Mouse (Mus musculus): Measurements from ENCODE around the gene Abcb9.

Gene Abcb9

DNA sequence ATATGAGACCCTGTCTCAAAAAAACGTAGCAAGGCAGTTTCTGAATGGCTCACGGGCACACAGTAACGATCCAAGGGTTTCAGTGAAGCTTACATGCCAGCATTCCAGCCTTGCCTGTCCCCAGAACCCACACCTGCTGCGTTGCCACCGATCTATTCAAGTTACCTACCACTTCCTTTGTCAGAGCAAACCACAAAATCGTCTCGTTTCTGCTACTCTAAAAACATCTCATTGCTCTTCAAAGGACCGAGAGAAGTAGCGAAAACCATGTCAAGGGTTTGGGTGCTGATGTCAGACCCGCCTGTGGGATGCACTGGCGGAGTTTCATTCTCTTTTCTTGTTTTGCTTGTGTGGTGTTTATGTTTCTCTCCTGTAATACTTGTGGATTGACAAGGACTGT lies 61.1 kb downstream of the Abcb9 start:
- no peak for DNase-seq (ENCODE audit: extremely low spot score, low read depth, low spot score)

DNA sequence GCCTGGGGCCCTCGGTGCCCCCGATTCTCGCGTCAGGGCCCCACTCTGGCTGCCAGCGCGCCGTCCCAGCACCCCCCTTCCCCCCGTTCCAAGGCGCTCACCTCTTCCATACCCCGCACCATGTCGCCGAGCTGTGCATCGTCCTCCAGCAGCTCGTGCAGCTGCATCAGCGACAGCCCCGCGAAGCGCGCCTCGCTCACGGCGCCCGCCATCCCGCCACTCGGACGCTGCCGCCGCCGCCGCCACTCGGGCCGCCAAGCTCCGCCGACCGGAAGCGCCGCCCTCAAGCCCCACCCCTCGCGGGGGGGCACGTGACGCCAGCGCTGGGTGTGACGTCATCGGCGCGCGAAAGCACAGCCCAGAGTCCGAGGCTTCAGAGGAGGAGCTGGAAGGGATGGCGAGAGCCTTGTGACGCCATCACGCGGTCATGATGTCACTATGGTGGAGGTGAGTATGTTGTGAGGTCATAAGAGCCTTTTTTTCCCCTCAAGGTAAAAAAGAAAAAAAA lies 63.5 kb downstream of the Abcb9 start, which contains the start of gene Vps37b:
Gene Vps37b (minus strand): TSS at position 270 of the 508 bp plus-strand sequence.
- DNase-seq (ENCODE audit: extremely low spot score, low read depth, low spot score): peak; percentile 88

DNA sequence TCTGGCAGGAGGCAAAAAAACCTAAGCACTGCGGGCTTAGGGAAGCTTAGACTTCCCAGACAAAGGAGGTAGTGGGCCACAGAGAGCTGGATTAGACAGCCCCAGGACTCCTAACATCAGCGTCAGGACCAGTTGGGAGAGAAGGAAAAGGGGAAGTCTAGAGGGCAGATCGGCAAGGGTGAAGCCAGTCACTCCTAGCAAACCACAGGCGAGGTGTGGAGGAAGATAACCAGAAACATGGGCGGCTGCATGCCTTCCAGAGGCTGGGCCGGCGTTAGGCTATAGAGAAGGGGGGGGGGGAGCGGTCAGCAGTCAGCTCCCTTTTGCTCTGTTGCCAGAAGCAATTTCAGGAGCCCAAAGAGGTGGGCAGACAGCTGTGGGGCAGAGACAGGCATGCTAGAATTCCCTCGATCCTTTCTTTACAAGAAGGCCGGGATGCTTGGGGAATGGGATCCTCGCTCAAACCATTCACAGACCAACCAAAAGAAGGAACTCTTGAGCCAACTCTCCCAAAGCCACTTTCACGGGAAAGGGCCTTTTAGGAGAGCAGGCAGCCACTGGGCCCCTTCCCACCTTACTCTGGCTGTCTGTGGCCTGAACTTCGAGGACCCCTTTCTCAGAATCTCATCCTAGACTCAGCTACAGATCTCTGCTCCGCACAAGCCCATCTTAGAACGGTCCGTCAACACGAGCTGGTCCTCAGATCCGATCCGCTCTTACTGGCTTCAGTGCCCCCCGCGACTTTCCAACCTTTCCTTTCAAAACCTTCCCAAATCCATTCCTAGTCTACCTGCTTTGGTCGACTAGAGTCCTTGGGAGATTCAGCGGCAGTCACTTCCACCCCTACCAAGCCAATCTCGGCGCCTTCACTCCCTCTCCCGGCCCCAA lies 64.3 kb downstream of the Abcb9 start:
- DNase-seq (ENCODE audit: extremely low spot score, low read depth, low spot score): no peak

DNA sequence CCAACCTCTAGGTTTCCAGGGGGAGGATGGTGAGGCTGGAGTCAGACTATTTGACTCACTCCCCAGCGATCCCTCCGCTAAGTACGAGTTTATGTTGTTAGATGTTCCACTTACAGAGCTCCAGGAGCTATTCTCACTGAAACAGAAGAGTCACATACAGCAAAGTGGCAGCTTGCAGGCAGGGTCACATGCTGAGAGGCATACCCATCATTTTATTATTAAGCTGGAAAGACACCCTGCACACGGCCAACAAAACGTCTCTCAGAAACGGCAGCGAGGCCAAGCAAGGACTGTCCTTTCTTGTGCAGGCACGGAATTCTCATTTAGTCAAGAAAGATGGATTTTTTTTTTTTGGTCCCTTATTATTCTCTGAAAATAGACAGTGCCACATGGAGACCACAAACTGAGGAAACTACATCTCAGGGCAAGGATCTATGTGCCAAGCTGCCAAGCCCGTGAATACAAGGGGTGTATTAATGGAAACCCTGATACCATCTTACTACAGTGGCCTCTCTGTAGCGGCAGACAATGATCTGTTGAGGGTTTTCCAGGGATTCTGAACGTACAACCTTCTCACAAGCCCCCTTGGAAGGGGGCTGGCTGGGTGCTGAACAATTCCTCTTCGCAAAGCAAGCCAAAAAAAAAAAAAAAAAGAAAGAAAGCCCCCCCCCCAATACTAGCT lies 65.1 kb downstream of the Abcb9 start:
- DNase-seq (ENCODE audit: extremely low spot score, low read depth, low spot score): no peak

DNA sequence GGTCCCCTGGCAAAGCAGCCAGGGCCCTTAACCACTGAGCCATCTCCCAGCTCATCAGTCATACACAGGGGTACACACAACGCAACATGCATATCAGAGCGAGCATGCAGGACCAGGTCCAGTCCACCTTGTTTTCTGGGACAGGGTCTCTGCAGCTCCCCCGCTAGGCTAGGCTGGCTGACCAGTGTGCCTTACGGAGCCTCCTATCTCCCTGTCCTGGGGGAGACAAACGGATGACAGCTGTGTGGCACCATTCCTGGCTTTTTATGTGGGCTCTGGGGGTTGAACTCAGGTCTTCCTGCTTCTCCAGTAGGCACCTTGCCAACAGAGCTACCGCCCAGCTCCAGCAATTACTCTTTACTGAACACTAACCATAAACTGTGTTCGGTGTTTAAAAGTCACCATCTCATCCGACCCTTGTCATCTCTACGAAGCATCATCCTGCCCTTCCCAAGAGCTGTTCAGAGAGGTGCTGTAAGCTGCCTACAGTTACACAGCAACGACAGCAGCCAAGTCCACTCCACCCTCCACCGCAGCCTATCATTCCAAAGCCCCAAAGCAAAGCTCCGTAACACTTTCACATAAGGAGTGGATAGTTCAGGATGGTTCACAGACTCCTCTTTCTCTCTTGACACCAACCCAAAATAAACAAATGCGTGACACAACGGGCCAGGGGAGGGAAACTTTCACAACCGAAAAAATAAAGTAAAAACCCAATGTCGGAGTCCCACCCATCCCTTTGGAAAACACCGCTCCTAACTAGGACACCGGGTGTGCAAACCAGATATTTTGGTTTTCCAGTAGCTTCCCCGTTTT lies 66.2 kb downstream of the Abcb9 start:
- DNase-seq (ENCODE audit: extremely low spot score, low read depth, low spot score): no peak

DNA sequence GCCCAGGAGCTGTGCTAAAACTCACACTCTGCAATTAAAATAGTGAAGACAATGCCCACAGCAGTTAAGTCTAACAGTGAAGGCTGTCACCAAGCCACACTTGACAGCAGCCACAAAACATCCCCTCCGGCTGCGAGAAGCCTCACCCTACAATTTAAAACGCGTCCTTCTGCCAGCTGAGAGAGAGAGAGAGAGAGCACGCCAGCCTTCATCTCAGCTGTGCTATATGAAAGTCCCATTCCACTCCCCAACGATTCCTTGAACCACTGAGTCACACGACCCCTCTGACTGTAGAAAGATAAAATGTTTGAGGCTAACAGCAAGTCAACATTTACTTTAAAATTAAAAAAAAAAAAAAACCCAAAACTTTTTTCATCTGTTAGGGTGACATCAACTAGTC lies 66.9 kb downstream of the Abcb9 start:
- no peak for DNase-seq (ENCODE audit: extremely low spot score, low read depth, low spot score)

DNA sequence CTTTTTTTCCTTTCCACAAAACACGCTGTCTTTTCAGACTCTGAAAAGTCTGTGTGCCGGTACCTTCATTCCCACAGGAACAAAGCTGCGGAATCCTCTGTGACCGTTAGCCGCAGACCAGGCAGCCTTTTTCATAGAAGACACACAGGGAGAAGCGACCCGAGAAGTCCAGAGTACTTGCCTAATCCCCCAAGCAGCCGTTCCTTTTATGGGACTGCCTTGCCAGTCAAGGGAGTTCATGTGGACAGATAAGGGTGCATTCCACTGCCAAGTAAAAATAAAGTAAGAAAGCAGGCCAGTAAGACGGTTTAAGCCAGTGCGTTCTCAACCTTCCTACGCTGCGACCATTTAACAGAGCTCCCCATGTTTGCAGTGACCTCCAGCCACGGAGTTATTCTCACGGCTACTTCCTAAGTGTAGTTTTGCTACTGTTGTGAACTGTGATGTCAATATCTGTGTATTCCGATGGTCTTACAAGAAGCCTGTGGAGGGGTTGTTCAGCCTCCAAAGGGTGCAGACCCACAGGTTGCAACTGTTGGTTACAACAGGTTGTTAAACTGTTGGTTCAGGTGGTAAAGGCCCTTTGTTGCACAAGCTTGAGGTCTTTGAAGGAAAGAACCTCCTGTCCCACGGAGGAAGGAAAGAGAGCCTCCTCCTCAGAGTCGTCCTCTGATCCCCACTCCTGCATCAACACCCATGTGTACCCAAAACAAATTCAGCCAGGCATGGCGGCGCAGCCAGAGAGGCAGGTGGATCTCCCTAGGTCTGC lies 67.7 kb downstream of the Abcb9 start:
- no peak for DNase-seq (ENCODE audit: extremely low spot score, low read depth, low spot score)

DNA sequence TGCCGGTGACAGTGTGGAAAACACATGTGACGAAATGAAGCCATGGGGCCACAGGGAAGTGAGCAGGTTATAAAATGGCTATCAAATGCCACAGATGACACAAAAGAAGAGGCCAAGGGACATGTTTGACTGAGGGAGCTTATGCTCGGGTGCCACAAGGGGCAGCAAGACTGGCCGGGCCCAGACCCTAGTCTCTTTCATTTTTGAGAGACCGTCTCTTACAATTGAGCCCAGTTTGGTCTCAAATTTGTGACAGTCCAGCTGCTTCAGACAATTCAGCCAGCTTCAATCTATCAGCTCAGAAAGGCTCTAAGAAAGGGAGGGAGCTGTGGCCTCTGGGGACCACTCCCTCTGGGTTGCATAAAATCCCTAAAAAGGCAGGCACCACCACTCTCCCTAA lies 69.0 kb downstream of the Abcb9 start:
- DNase-seq (ENCODE audit: extremely low spot score, low read depth, low spot score): no peak

DNA sequence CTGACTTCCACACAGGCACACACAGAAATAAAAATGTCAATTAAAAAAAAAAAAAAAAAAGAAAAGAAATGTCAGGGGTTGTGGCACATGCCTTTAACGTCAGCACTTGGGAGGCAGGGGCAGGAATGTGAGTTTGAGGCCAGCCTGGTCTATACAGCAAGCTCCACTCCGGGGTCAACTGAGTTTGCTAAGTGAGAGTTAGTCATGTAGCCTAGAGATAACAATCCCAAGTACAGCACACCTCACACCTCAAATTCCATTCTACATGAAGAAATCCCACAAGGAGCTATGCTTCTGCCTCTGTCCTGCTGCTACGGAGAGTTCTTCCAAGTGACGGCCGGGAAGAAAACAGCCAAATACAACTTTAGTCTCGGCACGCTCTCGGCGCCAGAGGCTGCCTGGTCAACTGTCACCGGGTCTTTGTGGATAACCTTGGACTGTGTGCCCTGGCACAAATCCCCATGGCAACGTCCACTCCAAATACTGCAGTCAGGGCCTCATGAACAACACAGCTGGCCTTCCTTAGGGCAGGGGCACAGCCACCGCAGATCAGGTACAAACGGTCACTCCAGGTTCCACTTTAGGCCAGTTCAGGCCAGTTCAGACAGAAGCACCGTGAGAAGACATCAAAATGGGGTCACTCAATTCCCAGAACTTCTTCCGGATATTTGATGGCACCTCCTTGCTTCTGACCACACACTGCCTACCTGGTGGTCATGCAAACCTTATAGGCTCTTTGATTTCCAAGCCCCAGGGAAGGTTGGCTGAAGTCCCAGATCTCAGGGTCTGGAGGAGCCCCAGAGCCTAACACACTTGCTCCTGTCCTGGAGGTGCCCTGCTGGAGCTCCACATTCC lies 69.8 kb downstream of the Abcb9 start:
- DNase-seq (ENCODE audit: extremely low spot score, low read depth, low spot score): no peak

DNA sequence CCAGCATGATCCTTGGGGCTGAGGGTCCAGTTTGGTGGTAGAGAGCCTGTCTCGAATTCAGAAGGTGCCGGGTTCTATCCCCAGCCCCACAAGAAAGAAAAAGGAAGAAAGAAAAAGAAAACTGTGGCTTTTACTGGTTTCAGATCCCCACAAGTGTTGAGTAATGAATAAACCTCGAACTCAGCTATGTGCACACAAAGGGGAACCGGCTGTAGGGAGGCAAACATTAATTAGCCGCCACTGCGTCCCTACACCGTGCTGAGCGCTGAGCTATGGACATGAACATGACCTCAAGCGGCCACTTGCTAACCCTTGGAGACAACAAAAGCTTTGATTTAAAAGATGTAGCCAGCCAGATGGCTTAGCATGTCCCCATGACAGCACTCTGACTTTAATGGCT lies 70.5 kb downstream of the Abcb9 start:
- no peak for DNase-seq (ENCODE audit: extremely low spot score, low read depth, low spot score)

DNA sequence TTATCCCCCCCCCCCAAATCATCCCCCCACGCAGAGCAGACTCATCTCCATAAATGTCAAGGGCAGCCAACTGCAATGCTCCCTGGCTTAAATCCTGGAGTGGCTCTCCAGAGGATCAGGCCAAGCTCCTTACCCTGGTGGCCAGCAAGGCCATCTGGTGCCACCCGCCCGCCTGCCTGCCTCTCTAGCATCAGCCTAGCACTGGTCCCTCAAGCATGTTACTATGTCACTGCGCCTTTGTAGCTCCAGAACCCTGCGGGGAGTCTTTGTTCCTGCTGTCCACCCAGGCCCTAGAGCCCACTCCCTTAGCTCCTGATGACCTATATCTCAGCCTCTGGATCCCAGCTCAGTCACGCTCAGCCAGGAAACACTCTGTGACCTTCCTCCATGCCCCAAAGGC lies 70.9 kb downstream of the Abcb9 start:
- no peak for DNase-seq (ENCODE audit: extremely low spot score, low read depth, low spot score)

DNA sequence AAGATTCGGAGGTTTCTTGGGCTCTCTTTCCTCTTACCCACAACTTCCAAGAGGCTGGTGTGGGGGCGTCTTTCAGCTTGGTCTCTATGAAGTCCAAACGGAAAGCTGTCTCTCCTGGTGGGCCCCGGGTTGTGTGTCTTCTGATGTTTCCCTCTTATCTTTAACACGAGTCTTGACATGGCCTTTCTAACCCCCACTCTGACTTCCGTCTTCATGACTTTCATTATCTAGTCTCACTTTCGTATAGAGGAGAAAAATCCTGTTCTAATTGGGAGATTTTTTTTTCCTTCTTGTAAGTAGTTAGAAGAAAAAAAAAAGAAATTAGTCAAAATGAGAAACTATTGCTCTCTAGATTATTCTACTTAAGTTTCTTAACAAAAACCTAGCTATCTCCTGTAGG lies 73.2 kb downstream of the Abcb9 start:
- no peak for DNase-seq (ENCODE audit: extremely low spot score, low read depth, low spot score)

DNA sequence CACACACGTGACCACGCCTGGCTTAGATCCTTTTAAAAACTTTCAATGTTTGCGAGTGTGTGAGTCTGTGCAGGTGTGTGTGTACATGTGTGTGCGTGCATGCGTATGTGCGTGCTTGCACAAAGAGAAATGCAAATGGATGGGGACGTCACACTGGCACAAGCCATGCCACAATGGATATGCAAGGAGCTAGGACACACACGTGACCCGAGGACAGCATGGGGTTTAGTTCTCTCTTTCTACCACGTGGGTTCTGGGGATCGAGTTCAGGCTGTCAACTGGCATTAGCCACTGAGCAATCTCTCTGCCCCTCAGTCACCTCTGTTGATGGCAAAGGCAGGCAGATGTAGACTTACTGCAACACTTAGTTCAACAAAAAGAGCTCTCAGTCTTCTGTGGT lies 73.9 kb downstream of the Abcb9 start:
- no peak for DNase-seq (ENCODE audit: extremely low spot score, low read depth, low spot score)

DNA sequence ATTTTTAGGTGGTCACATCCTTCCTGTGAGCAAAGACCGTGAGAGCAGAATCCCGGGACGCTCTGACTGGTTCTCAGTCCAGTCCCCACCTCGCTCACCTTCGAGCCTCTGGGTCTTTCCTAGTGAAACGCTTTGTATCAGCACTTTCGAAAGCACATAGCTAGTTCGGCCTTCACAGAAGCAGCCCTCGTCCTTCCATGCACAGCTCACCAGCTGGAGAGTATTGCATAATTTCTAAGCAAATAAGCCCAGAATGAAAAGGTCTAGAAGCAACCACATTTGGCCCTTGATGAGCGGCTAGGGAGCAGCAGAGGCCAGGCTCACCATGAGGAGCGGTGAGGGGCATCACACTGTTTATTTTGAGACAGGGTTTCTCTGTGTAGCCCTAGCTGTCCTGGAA lies 74.5 kb downstream of the Abcb9 start:
- no peak for DNase-seq (ENCODE audit: extremely low spot score, low read depth, low spot score)

DNA sequence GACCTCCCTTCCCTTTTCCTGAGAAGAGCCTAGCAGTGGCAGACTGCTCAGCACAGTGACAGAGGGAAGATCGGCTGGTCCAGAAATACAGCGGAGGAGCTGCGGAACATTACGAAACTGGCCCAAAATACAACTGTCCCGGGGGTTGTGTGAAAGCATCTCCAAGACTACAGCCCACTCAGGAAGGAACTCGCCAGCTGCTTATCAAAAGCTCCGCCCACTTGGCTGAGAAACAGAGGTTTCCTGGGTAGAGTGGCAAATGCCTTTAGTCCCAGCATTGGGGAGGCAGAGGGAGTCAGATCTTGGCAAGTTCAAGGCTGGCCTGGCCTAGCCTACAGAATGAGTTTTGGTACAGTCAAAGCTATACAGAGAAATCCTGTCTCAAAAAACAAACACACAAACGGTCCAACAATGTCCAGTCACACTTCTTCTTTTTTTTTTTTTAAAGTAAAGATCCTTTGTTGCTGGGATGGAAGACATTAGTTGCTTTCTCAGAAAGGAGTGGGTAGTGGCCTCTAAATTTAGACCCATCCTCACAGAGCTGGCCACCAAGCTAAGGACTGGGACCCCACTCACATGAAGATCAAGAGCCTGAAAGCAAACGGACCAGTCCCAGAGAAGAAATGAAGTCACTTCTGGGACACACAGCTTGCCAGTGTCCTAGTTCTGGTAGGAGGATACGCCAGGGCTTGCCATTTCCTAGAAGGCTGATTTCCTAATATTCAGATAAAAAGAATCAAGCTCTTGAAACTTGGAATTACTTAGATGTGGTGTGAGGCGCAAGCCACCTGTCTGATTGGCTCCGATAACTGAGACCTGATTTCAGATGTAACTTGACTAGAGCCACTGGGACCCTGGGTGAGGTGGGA lies 76.0 kb downstream of the Abcb9 start:
- DNase-seq (ENCODE audit: extremely low spot score, low read depth, low spot score): no peak

DNA sequence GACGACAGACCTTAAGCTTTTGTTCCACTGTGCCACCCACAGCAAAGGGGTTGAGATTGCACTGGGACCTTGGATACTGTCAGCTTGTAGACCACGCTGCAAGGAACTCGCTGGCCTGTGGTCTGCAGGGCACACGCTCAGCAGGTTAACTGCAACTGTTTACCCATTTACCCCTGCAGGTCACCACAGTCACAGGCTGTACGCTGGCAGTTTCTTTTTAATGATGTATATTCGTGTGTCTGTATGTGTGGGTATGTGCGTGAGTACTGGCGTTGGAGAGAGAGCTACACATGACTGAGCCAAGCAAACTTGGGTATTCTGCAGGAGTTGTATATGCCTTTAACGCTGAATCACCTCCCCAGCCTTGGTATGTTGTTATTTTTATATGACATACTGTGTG lies 76.9 kb downstream of the Abcb9 start:
- DNase-seq (ENCODE audit: extremely low spot score, low read depth, low spot score): no peak

DNA sequence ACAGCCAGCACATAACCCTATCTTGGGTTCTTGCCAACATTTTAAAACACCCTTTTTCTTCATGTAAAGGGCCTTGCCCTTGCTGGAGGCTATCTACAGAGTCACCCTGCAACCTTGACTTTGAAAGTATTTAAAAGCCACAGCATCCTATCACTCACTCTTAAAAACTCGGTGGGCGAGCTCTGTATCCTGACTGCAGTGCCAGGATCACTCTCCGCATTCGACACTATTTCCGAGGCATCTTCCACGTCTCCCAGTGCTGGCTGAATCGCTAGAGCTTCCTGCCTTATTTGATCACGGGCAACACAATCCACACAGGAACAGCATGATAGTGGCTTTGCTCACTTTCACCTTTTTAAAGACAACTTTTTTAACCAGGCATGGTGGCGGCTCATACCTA lies 77.7 kb downstream of the Abcb9 start:
- DNase-seq (ENCODE audit: extremely low spot score, low read depth, low spot score): no peak

DNA sequence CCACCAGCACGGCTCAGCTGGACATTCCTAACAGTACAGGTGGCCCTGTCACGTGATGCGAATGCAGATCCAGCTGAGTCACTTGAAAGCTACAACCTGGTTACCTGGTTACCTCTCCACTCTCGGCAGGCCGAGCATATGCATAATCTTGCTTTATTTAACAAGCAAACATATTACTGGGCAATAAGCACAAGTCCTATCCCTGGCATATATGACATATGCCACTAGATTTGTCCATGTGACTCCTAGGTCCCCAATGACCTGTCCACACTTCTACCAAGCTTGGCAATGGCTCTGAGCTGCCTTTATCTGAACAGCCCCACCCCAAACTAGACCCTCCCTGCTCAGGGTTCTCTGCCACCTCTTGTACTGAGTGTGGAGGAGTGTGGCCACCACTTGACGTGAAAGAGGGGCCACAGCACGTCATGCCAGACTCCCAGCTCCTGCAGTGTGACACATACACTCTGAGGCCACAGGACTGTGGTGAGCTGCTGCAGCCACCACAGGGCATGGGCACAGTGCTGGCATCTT lies 79.2 kb downstream of the Abcb9 start:
- no peak for DNase-seq (ENCODE audit: extremely low spot score, low read depth, low spot score)

DNA sequence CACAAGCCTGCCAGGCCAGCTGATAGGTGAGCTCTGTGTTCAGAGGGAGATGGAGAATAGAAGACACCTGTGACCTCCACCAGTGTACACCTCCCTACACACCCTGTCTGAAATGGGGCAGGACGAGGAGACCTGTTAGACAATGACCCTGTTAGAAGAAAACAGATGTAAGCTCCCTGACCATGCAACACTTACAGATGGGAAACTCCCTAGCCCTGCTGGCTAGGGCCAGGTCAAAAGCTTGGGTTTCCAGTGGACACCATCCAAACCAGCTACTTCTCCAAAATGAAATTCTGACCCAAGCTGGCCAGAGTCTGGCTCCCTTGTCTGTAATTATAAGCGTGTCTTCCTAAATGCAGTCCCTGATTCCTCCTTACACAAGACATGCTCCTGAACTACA lies 79.9 kb downstream of the Abcb9 start:
- no peak for DNase-seq (ENCODE audit: extremely low spot score, low read depth, low spot score)

Measured in hindlimb bud, embryonic 11.5 days (tissue).